Mouse (Mus musculus) adrenal gland, adult 2 months (tissue): Measurements from ENCODE around the gene P2rx3. TPM values are rescaled to one million over a fixed set of nuclear protein-coding genes. Genes with fewer than 3 reads are reported as not detected.

Experiments
- DNase-seq: peaks from one replicate; pipeline ENCODE4 v3.0.0; 2021
- long read RNA-seq: library from polyadenylated mRNA; stranded (forward); transcript quantifications from one replicate; pipeline ENCODE4 v2.0.0, GENCODE M21; 2021
- polyA plus RNA-seq: library from polyadenylated mRNA; depleted of rRNA; stranded (reverse); fragments of >200 nt; gene quantifications from 2 replicates; pipeline ENCODE4 v1.2.3, GENCODE M21; 2012; rRNA removed
- total RNA-seq, 2 experiments: library from RNA; stranded (reverse); gene quantifications; 2 replicates each; pipeline ENCODE4 v1.2.3; 2021

Gene P2rx3
- 1 to 10 TPM; 1.1 to 1.4 TPM for total RNA-seq
- polyA plus RNA-seq, result 0.54 and 0.83 TPM in 2 replicates
- long read RNA-seq, result 0 reads

- DNase-seq, result peak; percentile 93
These were observed at the start of gene P2rx3, which contains the start of gene Ssrp1 for GRCm38 (mm10) chr2:85037047-85038026. P2rx3 (minus strand) TSS chr2:85037462. Ssrp1 (plus strand) TSS chr2:85037234.

GRCm38 (mm10) chr2:85073751-85074150 lies 36.5 kb upstream of the P2rx3 start:
- no peak for DNase-seq

GRCm38 (mm10) chr2:85071921-85072320 lies 34.7 kb upstream of the P2rx3 start:
- peak; percentile 31 for DNase-seq

GRCm38 (mm10) chr2:85070086-85070485 lies 32.8 kb upstream of the P2rx3 start:
- DNase-seq, result no peak

GRCm38 (mm10) chr2:85068626-85069025 lies 31.4 kb upstream of the P2rx3 start:
- DNase-seq, result no peak

GRCm38 (mm10) chr2:85067903-85068625 lies 30.8 kb upstream of the P2rx3 start:
- DNase-seq, result no peak

- DNase-seq, result no peak
These were observed 29.7 kb upstream of the P2rx3 start for GRCm38 (mm10) chr2:85066937-85067336.

- DNase-seq, result no peak
These were observed 28.0 kb upstream of the P2rx3 start for GRCm38 (mm10) chr2:85065141-85065875.

- DNase-seq, result peak; percentile 75
These were observed 23.9 kb upstream of the P2rx3 start for GRCm38 (mm10) chr2:85061107-85061541.

- DNase-seq, result peak; percentile 92
These were observed 23.4 kb upstream of the P2rx3 start for GRCm38 (mm10) chr2:85060591-85061060.

- no peak for DNase-seq
These were observed 22.4 kb upstream of the P2rx3 start for GRCm38 (mm10) chr2:85059677-85060076.

- DNase-seq, result no peak
These were observed 19.4 kb upstream of the P2rx3 start for GRCm38 (mm10) chr2:85056711-85057110.

GRCm38 (mm10) chr2:85053192-85053816 lies 16.0 kb upstream of the P2rx3 start:
- DNase-seq, result no peak

- DNase-seq, result peak; percentile 55
These were observed 13.5 kb upstream of the P2rx3 start for GRCm38 (mm10) chr2:85050746-85051145.

GRCm38 (mm10) chr2:85050001-85050634 lies 12.9 kb upstream of the P2rx3 start:
- DNase-seq, result peak; percentile 89

GRCm38 (mm10) chr2:85049277-85049676 lies 12.0 kb upstream of the P2rx3 start:
- DNase-seq, result peak; percentile 36

- DNase-seq, result peak; percentile 78
These were observed 11.0 kb upstream of the P2rx3 start for GRCm38 (mm10) chr2:85048168-85048751.

- DNase-seq, result peak; percentile 100
These were observed 10.4 kb upstream of the P2rx3 start, which contains the start of gene Tnks1bp1 for GRCm38 (mm10) chr2:85047596-85048167. Tnks1bp1 (plus strand) TSS chr2:85048022.

GRCm38 (mm10) chr2:85047081-85047480 lies 9.8 kb upstream of the P2rx3 start:
- no peak for DNase-seq

GRCm38 (mm10) chr2:85046222-85046621 lies 9.0 kb upstream of the P2rx3 start:
- DNase-seq, result no peak
